ENCODE assay signal across 23 mouse cellular contexts in genomic region chr3:151910851-151911250, GRCm38 (mm10).
"Had no signal": no experiment of that assay in that cellular context is flagged by ENCODE, and none has a peak within 500 bp of the region (broad histone marks: within the 10 kb centered on the region; RNA-seq: fewer than 3 reads in every experiment).

No protein-coding gene starts in this region.

- H3K36me3 ChIP-seq: embryonic facial prominence, embryonic 10.5 days; embryonic facial prominence, embryonic 12.5 days; embryonic facial prominence, embryonic 13.5 days; embryonic facial prominence, embryonic 15.5 days; forebrain, embryonic 10.5 days; forebrain, embryonic 12.5 days; forebrain, embryonic 15.5 days; heart, embryonic 10.5 days; heart, embryonic 12.5 days had no signal

- H3K27me3 ChIP-seq: embryonic facial prominence, embryonic 12.5 days; embryonic facial prominence, embryonic 13.5 days; embryonic facial prominence, embryonic 15.5 days; forebrain, embryonic 12.5 days; forebrain, embryonic 13.5 days; forebrain, embryonic 15.5 days had no signal

- H3K4me1 ChIP-seq: forebrain, embryonic 10.5 days; forebrain, embryonic 12.5 days; forebrain, embryonic 13.5 days; forebrain, embryonic 15.5 days; heart, embryonic 10.5 days had no signal

- H3K9ac ChIP-seq: embryonic facial prominence, embryonic 12.5 days; embryonic facial prominence, embryonic 13.5 days; embryonic facial prominence, embryonic 15.5 days; forebrain, embryonic 12.5 days; forebrain, embryonic 13.5 days; forebrain, embryonic 15.5 days; forebrain, postnatal 0 days; heart, embryonic 12.5 days had no signal

- H3K27ac ChIP-seq: embryonic facial prominence, embryonic 10.5 days; embryonic facial prominence, embryonic 12.5 days; embryonic facial prominence, embryonic 15.5 days; forebrain, embryonic 10.5 days; forebrain, embryonic 12.5 days; forebrain, embryonic 13.5 days; forebrain, embryonic 15.5 days; gastrocnemius, adult 2 months; heart, embryonic 10.5 days had no signal

- H3K4me3 ChIP-seq: embryonic facial prominence, embryonic 10.5 days; embryonic facial prominence, embryonic 12.5 days; embryonic facial prominence, embryonic 13.5 days; embryonic facial prominence, embryonic 15.5 days; erythroblast, embryonic 14.5 days; forebrain, embryonic 10.5 days; forebrain, embryonic 12.5 days; forebrain, embryonic 13.5 days; forebrain, embryonic 15.5 days; gastrocnemius, adult 2 months; heart, embryonic 10.5 days; heart, embryonic 12.5 days had no signal

- DNase-seq: cerebellum, adult 9-11 months; cerebellum, postnatal 10 days; cerebellum, postnatal 14 days; cerebellum, postnatal 25 days; cerebellum, postnatal 36 days; embryo, embryonic 11 days; forebrain, postnatal 0 days; gastrocnemius, adult 2 months; gastrocnemius, postnatal 10 days; gastrocnemius, postnatal 25 days; gastrocnemius, postnatal 36 days; heart, adult 18-20 months had no signal
